Mouse (Mus musculus) cerebellum, adult 2 months (tissue): ENCODE measurements around the gene Mag. TPM values are rescaled to one million over a fixed set of nuclear protein-coding genes. Genes with fewer than 3 reads are reported as not detected.
"Not testable (repeated sequence)": the region's sequence is repeated elsewhere in the genome, so short reads cannot be mapped to it uniquely, and the experiment has no call there.

Experiments
- DNase-seq, 2 experiments: peaks; one replicate each; pipeline ENCODE4 v3.0.0; 2021
- H3K27ac ChIP-seq: fragments of 200-500 bp; 2 replicates; pipeline ENCODE4 v1.5.1; 2012; ENCODE audit warnings: low read length, control low read depth, inconsistent platforms; ENCODE audit not compliant: insufficient read depth
- H3K27me3 ChIP-seq: fragments of 200-500 bp; 2 replicates; pipeline ENCODE4 v1.6.1; 2012; ENCODE audit warnings: inconsistent platforms, mild to moderate bottlenecking, low read length, moderate library complexity; ENCODE audit not compliant: control insufficient read depth, insufficient read depth
- H3K4me1 ChIP-seq: fragments of 200-500 bp; 2 replicates; pipeline ENCODE4 v1.6.1; 2011; ENCODE audit warnings: low read length; ENCODE audit not compliant: control insufficient read depth, insufficient read depth
- H3K4me3 ChIP-seq: fragments of 200-500 bp; replicated peaks from 2 replicates; pipeline ENCODE3; 2011; ENCODE audit warnings: mild to moderate bottlenecking, low read depth, low read length, control low read depth; ENCODE audit not compliant: insufficient read depth
- CTCF ChIP-seq: fragments of 200-500 bp; IDR thresholded peaks from 2 replicates; pipeline ENCODE4 v1.5.1; 2011; ENCODE audit warnings: low read depth, mild to moderate bottlenecking, control low read depth, low read length, moderate library complexity, borderline replicate concordance; ENCODE audit not compliant: insufficient read depth
- POLR2A ChIP-seq: fragments of 200-500 bp; IDR thresholded peaks from 2 replicates; pipeline ENCODE4 v1.6.1; 2011; ENCODE audit warnings: low read length, control low read depth, borderline replicate concordance; ENCODE audit not compliant: insufficient read depth
- WGBS: fragments of 180-500 bp; shearing (Covaris S2); methylation state at CpG from one replicate; pipeline ENCODE4 v1.1.7; 2018; 5-methylcytosine and 5-hydroxymethylcytosine counted together
- polyA plus RNA-seq: library from polyadenylated mRNA; depleted of rRNA; stranded (reverse); fragments of >200 nt; gene quantifications from 2 replicates; pipeline ENCODE4 v1.2.3, GENCODE M21; 2012

Mag gene
- polyA plus RNA-seq, 1 experiment = 783 TPM

DNA sequence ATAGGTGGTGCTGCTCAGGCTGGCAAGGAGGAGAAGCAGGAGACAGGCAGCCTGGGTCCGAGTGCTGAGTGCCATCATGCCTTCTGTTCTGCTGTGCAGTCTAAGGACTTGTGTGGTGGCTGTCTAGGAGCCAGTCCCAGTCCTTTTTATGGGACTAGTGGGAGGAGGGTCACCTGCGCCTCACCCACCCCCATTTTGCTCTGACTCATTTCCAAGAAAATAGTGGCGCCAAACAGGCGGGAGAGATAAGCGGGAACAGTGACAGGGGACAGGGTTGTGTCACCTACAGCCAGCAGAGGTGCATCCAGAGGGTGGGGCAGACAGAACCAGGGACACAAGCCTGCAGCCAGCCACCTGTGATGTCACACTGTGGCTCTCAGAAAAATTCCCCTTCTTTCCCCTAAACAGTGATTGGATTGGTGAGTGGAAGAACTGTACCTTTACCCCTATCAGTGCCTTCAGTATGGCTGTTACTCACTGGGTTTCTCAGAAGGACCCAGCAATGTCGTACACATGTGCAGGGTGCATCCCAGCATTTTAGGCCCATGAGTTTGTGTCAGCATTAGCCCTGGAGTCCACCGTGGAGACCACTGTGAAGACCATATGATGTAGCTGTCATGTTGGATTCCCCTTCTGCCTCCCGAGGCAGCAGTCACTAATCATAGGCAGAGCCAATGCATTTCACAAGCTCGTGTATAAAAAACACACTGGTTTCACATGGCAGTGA, 29.4 kb upstream of the Mag start, which contains the start of gene Hamp:
Gene Hamp (minus strand): TSS at position 124 of the 727 bp plus-strand sequence.
- WGBS = 46% methylated on average over 9 of the region's 9 CpGs
- H3K4me3 ChIP-seq = no peak within 1 kb of the TSS
- no peak within 1 kb of the TSS for H3K27ac ChIP-seq
- H3K4me1 ChIP-seq = no peaks in the 10 kb centered on the region
- H3K27me3 ChIP-seq = no peaks in the 10 kb centered on the region
- TF ChIP-seq POLR2A (no peak), CTCF (no peak)
- no peak for DNase-seq

DNA sequence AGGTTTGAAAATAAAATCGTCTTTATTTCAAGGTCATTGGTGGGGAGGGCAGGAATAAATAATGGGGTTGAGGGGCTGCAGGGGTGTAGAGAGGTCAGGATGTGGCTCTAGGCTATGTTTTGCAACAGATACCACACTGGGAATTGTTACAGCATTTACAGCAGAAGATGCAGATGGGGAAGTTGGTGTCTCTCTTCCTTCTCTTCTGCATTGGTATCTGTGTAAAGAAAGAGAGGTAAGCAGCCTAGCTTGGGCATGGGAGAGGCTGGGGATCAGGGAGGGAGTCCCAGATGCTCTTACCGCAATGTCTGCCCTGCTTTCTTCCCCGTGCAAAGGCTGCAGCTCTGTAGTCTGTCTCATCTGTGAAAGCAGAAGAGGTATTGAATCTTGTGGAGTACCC, 27.7 kb upstream of the Mag start:
- WGBS = 49% methylated on average over 3 of the region's 3 CpGs
- H3K27me3 ChIP-seq, H3K4me3 ChIP-seq, H3K27ac ChIP-seq, H3K4me1 ChIP-seq, DNase-seq: not testable (repeated sequence)

DNA sequence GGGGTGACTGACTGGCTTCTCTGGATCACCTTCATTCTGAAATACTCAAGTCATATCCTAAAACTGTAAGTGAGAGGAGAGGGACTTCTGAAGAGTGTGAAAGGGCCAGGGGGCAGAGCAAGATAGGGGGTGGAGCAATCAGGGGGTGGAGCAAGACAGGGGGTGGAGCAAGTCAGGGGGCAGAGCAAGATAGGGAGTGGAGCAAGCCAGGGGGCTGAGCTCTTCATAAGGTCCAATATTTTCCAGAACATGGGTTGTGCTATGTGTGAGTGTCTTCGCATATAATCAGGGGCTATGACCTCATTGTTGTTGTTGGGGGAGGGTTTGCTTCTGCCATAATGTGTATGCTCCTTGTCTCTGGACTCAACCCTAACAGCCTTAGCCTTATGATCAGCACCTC, 25.4 kb upstream of the Mag start:
- H3K4me1 ChIP-seq, H3K27ac ChIP-seq, H3K27me3 ChIP-seq, H3K4me3 ChIP-seq, DNase-seq: not testable (repeated sequence)
- 100% methylated on average over 1 of the region's 1 CpGs for WGBS

DNA sequence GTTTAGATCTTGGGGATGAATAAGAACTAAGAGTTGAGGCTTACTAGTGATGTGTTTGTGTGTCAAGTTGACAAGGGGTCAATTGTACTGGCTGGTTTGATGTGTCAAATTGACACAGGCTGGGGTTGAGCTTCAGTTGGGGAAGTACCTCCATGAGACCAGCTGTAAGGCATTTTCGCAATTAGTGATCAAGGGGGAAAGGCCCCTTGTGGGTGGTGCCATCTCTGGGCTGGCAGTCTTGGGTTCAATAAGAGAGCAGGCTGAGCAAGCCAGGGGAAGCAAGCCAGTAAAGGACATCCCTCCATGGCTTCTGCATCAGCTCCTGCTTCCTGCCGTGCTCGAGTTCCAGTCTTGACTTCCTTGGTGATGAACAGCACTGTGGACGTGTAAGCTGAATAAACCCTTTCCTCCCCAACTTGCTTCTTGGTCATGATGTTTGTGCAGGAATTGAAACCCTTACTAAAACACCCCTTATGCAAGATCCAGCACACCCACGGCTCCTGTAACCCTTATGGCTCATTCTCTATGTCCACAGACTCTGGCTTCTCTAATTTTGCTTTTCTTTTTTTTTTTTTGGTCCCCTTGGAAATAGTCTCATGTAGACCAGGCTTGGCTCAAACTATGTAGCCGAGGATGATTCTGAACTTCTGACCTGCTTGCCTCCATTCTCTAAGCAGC, 20.9 kb upstream of the Mag start:
- WGBS = 52% methylated on average over 6 of the region's 6 CpGs

DNA sequence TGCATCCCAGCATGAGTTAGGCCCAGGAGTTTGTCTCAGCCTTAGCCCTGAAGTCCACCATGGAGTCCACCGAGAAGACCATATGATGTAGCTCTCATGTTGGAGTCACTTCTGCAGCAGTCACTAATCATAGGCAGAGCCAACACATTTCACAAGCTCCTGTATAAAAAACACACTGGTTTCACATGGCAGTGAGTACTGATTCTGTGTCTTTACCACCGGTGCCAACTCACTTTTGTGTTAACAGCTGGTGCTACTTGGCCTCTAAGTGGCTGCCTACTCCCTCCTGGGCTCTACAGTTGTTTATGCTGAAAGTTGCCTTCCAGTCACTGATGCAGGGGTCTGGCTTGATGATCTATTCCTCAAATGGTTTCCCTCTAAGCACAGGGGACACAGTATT, 9.9 kb upstream of the Mag start, which contains the start of gene Hamp2:
Gene Hamp2 (minus strand): TSS at position 101 of the 400 bp plus-strand sequence.
- not testable (repeated sequence) for DNase-seq, H3K27ac ChIP-seq, H3K27me3 ChIP-seq, H3K4me1 ChIP-seq, H3K4me3 ChIP-seq
- 13% methylated on average over 2 of the region's 2 CpGs for WGBS

More for the DNA sequence above, 20.9 kb upstream of the Mag start:
- not testable (repeated sequence) for H3K4me1 ChIP-seq, H3K27ac ChIP-seq, H3K4me3 ChIP-seq, DNase-seq, H3K27me3 ChIP-seq

DNA sequence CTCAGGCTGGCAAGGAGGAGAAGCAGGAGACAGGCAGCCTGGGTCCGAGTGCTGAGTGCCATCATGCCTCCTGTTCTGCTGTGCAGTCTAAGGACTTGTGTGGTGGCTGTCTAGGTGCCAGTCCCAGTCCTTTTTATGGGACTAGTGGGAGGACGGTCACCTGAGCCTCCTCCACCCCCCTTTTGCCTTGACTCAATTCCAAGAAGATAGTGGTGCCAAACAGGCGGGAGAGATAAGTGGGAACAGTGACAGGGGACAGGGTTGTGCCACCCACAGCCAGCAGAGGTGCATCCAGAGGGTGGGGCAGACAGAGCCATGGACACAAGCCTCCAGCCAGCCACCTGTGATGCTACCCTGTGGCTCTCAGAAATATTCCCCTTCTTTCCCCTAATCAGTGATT, 9.4 kb upstream of the Mag start:
- no peak for TF ChIP-seq CTCF
- no peak for TF ChIP-seq POLR2A
- no peaks in the 10 kb centered on the region for H3K27me3 ChIP-seq
- no peaks in the 10 kb centered on the region for H3K4me1 ChIP-seq
- 38% methylated on average over 3 of the region's 3 CpGs for WGBS
- no peak for DNase-seq
- H3K27ac ChIP-seq = no peak overlapping the region
- no peak overlapping the region for H3K4me3 ChIP-seq

DNA sequence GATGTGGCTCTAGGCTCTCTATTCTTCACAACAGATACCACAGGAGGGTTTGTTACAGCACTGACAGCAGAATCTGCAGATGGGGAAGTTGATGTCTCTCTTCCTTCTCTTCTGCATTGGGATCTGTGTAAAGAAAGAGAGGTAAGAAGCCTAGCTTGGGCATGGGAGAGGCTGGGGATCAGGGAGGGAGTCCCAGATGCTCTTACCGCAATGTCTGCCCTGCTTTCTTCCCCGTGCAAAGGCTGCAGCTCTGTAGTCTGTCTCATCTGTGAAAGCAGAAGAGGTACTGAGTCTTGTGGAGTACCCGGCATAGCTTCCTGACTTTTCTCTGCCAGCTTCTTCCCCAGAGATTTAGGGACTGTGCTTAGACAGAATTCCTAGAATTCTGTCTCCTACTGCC, 7.8 kb upstream of the Mag start:
- H3K27ac ChIP-seq, H3K27me3 ChIP-seq, H3K4me1 ChIP-seq, DNase-seq, H3K4me3 ChIP-seq: not testable (repeated sequence)
- 39% methylated on average over 3 of the region's 3 CpGs for WGBS

DNA sequence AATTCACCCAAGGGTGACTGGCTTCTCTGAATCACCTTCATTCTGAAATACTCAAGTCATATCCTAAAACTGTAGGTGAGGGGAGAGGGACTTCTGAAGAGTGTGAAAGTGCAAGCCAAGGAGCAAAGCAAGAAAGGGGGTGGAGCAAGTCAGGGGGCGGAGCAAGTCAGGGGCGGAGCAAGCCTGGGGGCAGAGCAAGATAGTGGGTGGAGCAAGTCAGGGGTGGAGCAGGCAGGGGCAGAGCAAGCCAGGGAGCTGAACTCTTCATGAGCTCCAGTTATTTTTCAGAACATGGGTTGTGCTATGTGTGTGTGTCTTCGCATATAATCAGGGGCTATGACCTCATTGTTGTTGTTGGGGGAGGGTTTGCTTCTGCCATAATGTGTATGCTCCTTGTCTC, 5.5 kb upstream of the Mag start:
- TF ChIP-seq CTCF = no peak
- no peak for TF ChIP-seq POLR2A
- WGBS = 74% methylated on average over 3 of the region's 3 CpGs
- Histone ChIP-seq H3K4me3 (no peak overlapping the region), H3K4me1 (no peaks in the 10 kb centered on the region), H3K27ac (no peak overlapping the region), H3K27me3 (no peaks in the 10 kb centered on the region)
- DNase-seq = no peak
